Mouse (Mus musculus): ENCODE data around the gene Sestd1. TPM values are rescaled to one million over a fixed set of nuclear protein-coding genes. Genes with fewer than 3 reads are reported as not detected.

The Sestd1 gene
- polyA plus RNA-seq, 1 experiment from 2014 or later = 9.7 TPM

DNA sequence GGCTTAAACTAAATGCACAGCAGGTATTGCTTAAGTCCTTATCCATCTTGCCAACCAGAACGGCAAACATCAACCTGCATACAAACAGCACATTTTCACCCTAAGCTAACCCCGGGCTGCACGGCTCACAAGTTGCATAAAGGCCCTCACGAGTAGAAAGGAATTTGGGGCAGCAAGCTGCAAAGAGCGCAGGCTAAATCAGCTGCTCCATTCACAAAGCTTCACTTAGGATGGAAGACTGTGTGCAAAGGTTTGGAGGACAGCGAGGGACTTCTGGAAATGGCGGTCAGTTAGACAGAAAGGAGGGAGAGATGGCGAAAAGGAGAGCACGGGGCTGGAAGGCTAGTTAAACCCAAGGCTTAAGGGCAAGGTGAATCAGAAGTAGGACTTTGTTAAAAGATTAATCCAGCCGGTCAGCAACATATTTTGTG lies 108.1 kb downstream of the Sestd1 start:
- WGBS = 39% methylated on average over 10 of the region's 10 CpGs
- Histone ChIP-seq H3K4me2 (peak overlapping the region; percentile 63), H3K9ac (no peak overlapping the region), H3K4me1 (replicated peaks) (peaks cover 67% of the 10 kb centered on the region), H3K4me3 (0 out of 2 replicates have a peak overlapping the region, but pooled peaks have one; percentile 18), H3K27ac (peak overlapping the region; percentile 95), H3K36me3 (peaks cover 3% of the 10 kb centered on the region; the same call in 1 of the 2 replicates), H3K9me3 (replicated peaks) (no peaks in the 10 kb centered on the region), H3K27me3 (no peaks in the 10 kb centered on the region)
- no peak for ATAC-seq (replicated peaks; ENCODE audit: insufficient number of reproducible peaks, insufficient read depth, low FRiP score, low read depth)

DNA sequence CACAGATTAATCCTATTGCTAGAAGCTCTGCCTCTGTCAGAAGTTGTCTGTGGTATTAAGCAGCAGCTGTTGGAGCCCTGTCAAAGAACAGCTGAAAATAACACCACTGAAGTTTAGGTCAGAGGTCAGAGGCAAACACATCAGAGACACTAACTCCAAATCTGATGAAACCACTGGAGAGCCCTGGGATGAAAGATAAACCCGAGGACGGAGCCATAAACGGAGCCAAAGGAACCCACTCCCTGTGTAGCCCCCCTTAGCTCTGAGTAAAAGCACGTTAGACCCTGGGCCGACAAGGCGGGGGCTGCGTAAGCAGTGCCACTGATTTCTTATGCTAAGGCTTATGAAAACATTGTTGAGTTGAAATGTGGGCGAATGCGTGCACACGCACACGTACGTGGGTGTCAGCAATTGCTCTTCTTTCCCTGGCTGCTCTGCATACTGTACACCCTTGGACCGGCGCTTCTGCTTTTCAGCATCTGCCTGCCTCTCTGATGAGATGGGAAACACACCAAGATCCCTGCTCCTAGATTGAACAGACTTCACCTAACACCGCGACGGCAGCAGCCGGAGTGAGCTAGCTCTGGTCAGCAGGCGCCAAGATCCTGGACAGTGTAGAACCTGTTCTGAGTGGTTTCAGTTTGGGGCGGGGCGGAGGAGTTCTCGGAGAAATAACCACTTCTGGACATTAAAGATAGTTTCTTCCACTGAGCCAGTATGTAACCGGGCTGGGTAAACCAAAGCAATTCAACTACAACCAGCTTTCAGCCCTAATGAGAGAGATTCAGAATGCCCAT lies 108.8 kb downstream of the Sestd1 start:
- Histone ChIP-seq H3K4me3 (peak overlapping the region; percentile 18), H3K36me3 (peaks cover 3% of the 10 kb centered on the region; the same call in 1 of the 2 replicates), H3K4me2 (peak overlapping the region; percentile 63), H3K9me3 (replicated peaks) (no peaks in the 10 kb centered on the region), H3K9ac (0 out of 2 replicates have a peak overlapping the region, but pooled peaks have one; percentile 5), H3K27me3 (no peaks in the 10 kb centered on the region), H3K4me1 (replicated peaks) (peaks cover 70% of the 10 kb centered on the region), H3K27ac (peak overlapping the region; percentile 95)
- WGBS = 17% methylated on average over 23 of the region's 23 CpGs
- ATAC-seq (replicated peaks; ENCODE audit: insufficient number of reproducible peaks, insufficient read depth, low FRiP score, low read depth) = peak; percentile 23; the same call in 1 of the 2 replicates

DNA sequence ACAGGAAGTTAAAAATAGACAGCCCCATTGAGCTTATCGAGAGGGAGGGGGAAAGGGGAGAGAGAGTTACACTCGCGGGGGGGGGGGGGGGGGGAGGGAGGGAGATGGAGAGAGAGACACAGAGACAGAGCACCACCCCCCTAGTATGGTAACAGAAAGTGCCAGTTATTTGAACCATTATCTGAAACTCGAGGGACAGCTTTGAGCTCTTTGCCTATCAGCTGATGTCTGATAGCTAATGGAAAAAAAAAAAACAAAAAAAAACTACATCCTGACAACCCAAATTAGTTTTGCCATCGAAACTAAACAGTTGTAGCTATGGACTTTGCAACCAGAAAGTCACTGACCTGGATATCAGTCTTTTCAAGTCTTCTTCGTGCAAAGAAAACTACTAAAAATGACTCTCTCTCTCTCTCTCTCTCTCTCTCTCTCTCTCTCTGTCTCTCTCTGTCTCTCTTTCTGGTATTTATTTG lies 109.7 kb downstream of the Sestd1 start, which contains the start of gene Ccdc141:
Gene Ccdc141 (minus strand): TSS at position 4 of the 473 bp plus-strand sequence.
- ATAC-seq (replicated peaks; ENCODE audit: insufficient number of reproducible peaks, insufficient read depth, low FRiP score, low read depth) = no peak; the same call in 1 of the 2 replicates
- peaks cover 3% of the 10 kb centered on the region; the same call in 1 of the 2 replicates for H3K36me3 ChIP-seq
- H3K9me3 ChIP-seq (replicated peaks) = no peaks in the 10 kb centered on the region
- peak within 1 kb of the TSS; percentile 95 for H3K27ac ChIP-seq
- H3K27me3 ChIP-seq = no peaks in the 10 kb centered on the region
- H3K4me1 ChIP-seq (replicated peaks) = peaks cover 70% of the 10 kb centered on the region
- H3K4me3 ChIP-seq = peak within 1 kb of the TSS; percentile 61
- peak within 1 kb of the TSS; percentile 66 for H3K9ac ChIP-seq
- 4% methylated on average over 3 of the region's 6 CpGs for WGBS
- peak within 1 kb of the TSS; percentile 63 for H3K4me2 ChIP-seq

DNA sequence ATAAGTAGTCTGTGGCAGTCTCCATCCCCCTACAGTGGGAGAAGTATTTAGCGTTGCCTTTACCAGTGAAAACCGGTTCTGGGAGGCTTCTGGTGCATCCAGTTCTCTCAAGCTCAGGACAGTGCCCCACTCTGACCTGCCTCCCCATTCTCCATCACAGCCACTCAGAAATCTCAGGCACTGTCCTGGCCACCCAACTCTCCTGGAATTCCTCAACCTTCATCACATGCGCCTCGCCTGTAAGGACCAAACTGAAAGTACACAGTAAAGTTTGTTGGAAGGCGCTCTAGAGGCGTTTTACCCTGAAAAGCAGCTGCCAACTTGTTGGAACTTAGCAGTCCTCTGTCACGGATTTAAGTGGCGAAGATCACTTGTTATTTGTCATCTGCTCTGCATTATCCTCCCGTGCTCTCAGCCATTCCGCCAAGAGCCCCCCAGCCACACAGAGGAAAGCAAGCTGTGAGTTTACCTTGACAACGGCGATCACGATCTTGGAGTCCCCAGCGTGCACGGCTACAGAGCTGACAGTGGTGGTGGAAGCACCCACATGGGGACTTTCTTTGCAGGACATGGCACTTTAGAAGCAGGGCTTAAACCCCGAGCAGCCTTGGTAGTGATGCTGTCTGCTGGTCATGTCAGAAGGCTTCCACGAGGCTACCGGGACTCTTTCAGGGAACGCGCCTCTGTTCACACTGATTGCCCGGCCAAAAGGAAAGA lies 110.3 kb downstream of the Sestd1 start:
- H3K27ac ChIP-seq = peak overlapping the region; percentile 95
- peak overlapping the region; percentile 66 for H3K9ac ChIP-seq
- H3K27me3 ChIP-seq = no peaks in the 10 kb centered on the region
- ATAC-seq (replicated peaks; ENCODE audit: insufficient number of reproducible peaks, insufficient read depth, low FRiP score, low read depth) = peak; percentile 71
- 2% methylated on average over 21 of the region's 21 CpGs for WGBS
- H3K9me3 ChIP-seq (replicated peaks) = no peaks in the 10 kb centered on the region
- peaks cover 3% of the 10 kb centered on the region; the same call in 1 of the 2 replicates for H3K36me3 ChIP-seq
- H3K4me2 ChIP-seq = peak overlapping the region; percentile 63
- H3K4me1 ChIP-seq (replicated peaks) = peaks cover 65% of the 10 kb centered on the region
- H3K4me3 ChIP-seq = peak overlapping the region; percentile 61

DNA sequence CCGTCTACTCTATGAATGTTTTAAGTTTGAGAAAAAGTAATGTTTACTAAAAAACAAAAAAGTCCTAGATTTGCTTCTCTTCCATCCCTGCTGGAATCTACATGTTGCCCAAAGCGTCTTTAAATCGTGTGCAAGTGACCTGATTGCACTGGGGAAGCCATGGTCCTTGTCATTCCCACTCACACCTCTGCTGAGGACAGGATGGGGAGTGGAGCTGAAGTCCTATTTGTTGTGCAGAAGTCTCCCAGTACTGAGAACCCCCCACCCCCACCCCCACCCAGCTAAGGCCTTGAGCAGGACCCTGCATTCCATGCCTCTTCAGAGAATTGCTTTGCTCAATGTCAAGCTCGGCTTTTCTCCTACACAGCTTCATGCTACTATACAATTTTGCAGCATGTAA lies 111.2 kb downstream of the Sestd1 start:
- no peak for ATAC-seq (replicated peaks; ENCODE audit: insufficient number of reproducible peaks, insufficient read depth, low FRiP score, low read depth)
- Histone ChIP-seq H3K27ac (peak overlapping the region; percentile 95), H3K27me3 (no peaks in the 10 kb centered on the region), H3K9me3 (replicated peaks) (no peaks in the 10 kb centered on the region), H3K4me3 (peak overlapping the region; percentile 61), H3K9ac (peak overlapping the region; percentile 66), H3K4me2 (peak overlapping the region; percentile 63), H3K36me3 (peaks cover 3% of the 10 kb centered on the region; the same call in 1 of the 2 replicates), H3K4me1 (replicated peaks) (peaks cover 60% of the 10 kb centered on the region)
- WGBS = 39% methylated on average over 4 of the region's 4 CpGs

DNA sequence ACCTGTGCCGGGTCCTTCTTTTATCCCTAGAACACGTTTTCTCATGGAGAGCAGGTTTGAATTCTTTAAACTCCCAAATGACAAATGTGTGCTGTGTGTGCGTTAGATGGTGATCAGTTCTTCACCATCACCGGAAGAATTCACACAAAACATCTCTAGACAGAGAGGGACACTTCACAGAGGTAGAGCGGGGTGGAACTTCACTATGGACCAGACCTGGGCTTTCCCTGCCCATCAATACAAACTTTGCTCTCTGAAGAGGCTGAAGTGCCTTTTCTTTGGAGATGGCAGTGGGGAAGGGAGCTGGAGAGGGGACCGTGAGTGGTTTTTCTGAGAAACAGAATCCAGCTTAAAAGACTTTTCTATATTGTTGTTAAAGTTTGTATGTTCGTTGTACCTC lies 111.6 kb downstream of the Sestd1 start:
- peaks cover 56% of the 10 kb centered on the region for H3K4me1 ChIP-seq (replicated peaks)
- WGBS = 55% methylated on average over 7 of the region's 7 CpGs
- H3K4me3 ChIP-seq = peak overlapping the region; percentile 61

DNA sequence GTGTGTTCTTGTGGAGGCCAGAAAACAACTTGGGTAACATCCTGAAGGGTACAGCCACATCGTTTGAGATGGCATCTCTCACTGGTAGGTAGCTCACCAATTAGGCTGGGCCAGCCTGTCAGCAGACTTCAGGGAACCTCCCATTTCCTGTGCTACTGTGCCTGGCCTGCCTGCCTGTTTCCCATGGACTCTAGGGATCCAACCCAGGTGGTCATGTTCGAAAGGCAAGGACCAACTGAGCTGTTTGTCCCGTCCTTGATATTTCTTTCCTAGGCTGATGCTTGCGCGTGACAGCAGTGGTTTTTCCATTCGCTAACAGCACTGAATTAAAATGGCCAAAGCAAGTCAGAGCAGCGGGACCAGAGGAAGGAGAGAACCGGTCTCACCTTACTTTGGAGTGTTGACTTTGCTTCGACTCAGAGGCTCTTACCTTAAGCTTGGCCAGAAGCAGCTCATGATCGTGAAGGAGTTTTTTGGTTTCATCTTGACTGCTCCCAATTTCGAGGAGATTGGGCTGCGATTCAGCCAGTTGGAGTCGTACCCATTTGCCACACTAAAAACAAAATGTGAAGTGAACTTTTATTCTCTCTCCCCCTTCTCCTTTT lies 112.2 kb downstream of the Sestd1 start:
- H3K4me2 ChIP-seq = peak overlapping the region; percentile 63
- no peaks in the 10 kb centered on the region for H3K9me3 ChIP-seq (replicated peaks)
- peaks cover 51% of the 10 kb centered on the region for H3K4me1 ChIP-seq (replicated peaks)
- no peaks in the 10 kb centered on the region for H3K27me3 ChIP-seq
- peak overlapping the region; percentile 95 for H3K27ac ChIP-seq
- 60% methylated on average over 13 of the region's 13 CpGs for WGBS
- no peak for ATAC-seq (replicated peaks; ENCODE audit: insufficient number of reproducible peaks, insufficient read depth, low FRiP score, low read depth)
- H3K9ac ChIP-seq = peak overlapping the region; percentile 66; the same call in 1 of the 2 replicates
- peak overlapping the region; percentile 61 for H3K4me3 ChIP-seq
- H3K36me3 ChIP-seq = peaks cover 3% of the 10 kb centered on the region; the same call in 1 of the 2 replicates

More for the DNA sequence above, 111.6 kb downstream of the Sestd1 start:
- H3K9me3 ChIP-seq (replicated peaks) = no peaks in the 10 kb centered on the region
- H3K27me3 ChIP-seq = no peaks in the 10 kb centered on the region
- peak overlapping the region; percentile 66 for H3K9ac ChIP-seq
- H3K4me2 ChIP-seq = peak overlapping the region; percentile 63
- no peak for ATAC-seq (replicated peaks; ENCODE audit: insufficient number of reproducible peaks, insufficient read depth, low FRiP score, low read depth)
- H3K36me3 ChIP-seq = peaks cover 3% of the 10 kb centered on the region; the same call in 1 of the 2 replicates
- peak overlapping the region; percentile 95 for H3K27ac ChIP-seq

DNA sequence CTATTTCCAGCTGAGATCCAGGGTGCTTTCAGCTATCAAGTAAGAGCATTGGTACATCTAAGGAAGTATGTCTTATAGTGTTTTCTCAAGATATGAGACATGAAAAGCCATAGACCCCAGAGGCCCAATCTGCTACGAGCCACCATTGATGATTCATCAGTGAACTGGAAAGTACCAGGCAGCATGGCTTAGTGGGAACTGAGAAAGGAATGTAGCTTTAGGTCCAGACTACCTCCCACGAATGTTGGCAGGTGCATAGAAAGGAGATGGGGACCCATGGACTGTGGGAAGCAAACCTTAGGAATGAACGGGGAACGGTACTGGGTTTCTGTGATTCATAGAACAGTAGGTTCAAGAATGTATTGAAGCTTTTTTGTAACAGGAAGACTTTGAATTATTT lies 114.0 kb downstream of the Sestd1 start:
- WGBS = 61% methylated on average over 4 of the region's 4 CpGs
- H3K4me2 ChIP-seq = peak overlapping the region; percentile 63

DNA sequence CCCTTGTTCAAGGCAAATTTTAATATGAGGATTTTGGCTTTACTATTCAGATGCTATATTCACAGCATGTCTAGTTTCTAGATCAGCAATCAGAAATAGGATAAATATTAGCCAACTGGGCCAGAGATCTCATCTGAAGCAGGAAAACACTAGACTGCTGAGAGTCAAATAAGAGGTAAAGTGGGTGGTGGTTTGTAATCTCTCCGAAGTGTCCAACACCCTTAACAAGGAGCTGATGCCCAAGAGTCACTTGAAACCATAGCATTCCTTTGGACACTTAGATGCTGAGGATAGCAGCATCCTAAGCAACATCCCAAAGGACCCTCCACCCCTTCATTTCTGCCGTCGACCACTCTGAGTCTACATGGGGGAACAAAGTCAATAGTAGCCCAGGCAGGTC lies 115.7 kb downstream of the Sestd1 start:
- peaks cover 22% of the 10 kb centered on the region; the same call in 1 of the 2 replicates for H3K36me3 ChIP-seq
- no peak for ATAC-seq (replicated peaks; ENCODE audit: insufficient number of reproducible peaks, insufficient read depth, low FRiP score, low read depth)
- no peak overlapping the region for H3K9ac ChIP-seq
- H3K27ac ChIP-seq = no peak overlapping the region
- H3K4me3 ChIP-seq = no peak overlapping the region
- H3K27me3 ChIP-seq = no peaks in the 10 kb centered on the region
- peaks cover 30% of the 10 kb centered on the region for H3K4me1 ChIP-seq (replicated peaks)
- H3K4me2 ChIP-seq = no peak overlapping the region
- H3K9me3 ChIP-seq (replicated peaks) = no peaks in the 10 kb centered on the region
- WGBS = 52% methylated on average over 3 of the region's 3 CpGs

More for the DNA sequence above, 114.0 kb downstream of the Sestd1 start:
- no peaks in the 10 kb centered on the region for H3K27me3 ChIP-seq
- peaks cover 11% of the 10 kb centered on the region; the same call in 1 of the 2 replicates for H3K36me3 ChIP-seq
- no peak overlapping the region for H3K27ac ChIP-seq
- H3K9ac ChIP-seq = no peak overlapping the region
- no peaks in the 10 kb centered on the region for H3K9me3 ChIP-seq (replicated peaks)
- peaks cover 36% of the 10 kb centered on the region for H3K4me1 ChIP-seq (replicated peaks)
- ATAC-seq (replicated peaks; ENCODE audit: insufficient number of reproducible peaks, insufficient read depth, low FRiP score, low read depth) = no peak
- H3K4me3 ChIP-seq = no peak overlapping the region

DNA sequence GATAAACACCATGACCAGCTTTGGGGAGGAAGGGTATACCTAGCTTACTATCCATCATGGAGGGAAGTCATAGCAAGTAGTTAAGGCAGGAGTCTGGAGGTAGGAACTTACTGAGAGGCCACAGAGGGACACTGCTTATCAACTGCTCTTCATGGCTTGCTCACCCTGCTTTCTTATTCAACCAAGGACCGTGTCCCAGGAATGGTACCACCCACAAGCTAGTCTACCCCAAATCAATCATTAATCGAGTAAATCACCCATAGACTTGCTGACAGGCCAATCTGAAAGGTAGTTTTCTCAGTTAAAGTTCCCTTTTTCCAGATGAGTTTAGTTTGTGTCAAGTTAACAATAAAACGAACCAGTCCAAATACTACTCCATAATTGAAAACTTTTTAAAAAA lies 117.0 kb downstream of the Sestd1 start:
- Histone ChIP-seq H3K4me3 (no peak overlapping the region), H3K27me3 (no peaks in the 10 kb centered on the region), H3K4me1 (replicated peaks) (peaks cover 30% of the 10 kb centered on the region), H3K36me3 (peaks cover 22% of the 10 kb centered on the region; the same call in 1 of the 2 replicates), H3K4me2 (no peak overlapping the region), H3K27ac (no peak overlapping the region), H3K9me3 (replicated peaks) (no peaks in the 10 kb centered on the region), H3K9ac (no peak overlapping the region)
- no peak for ATAC-seq (replicated peaks; ENCODE audit: insufficient number of reproducible peaks, insufficient read depth, low FRiP score, low read depth)
- 90% methylated on average over 3 of the region's 3 CpGs for WGBS
